Mouse (Mus musculus) stomach, postnatal 0 days (tissue): Measurements from ENCODE around the gene Zfp92. TPM values are rescaled to one million over a fixed set of nuclear protein-coding genes. Genes with fewer than 3 reads are reported as not detected.

Experiments used
- ATAC-seq: fragments of 200-750 bp; cut with Nextera tagmentation; 2 replicates; pipeline ENCODE4 v1.8.0; 2017; ENCODE audit not compliant: low FRiP score, low TSS enrichment
- DNase-seq: peaks from one replicate; pipeline ENCODE4 v3.0.0-alpha.2; 2016; ENCODE audit warnings: low spot score
- H3K27ac ChIP-seq: fragments of 300-500 bp; sonication (generic); replicated peaks from 2 replicates; pipeline ENCODE4 v1.5.1; 2014; ENCODE audit warnings: mild to moderate bottlenecking, control low read depth
- H3K27me3 ChIP-seq: fragments of 300-500 bp; sonication (generic); 2 replicates; pipeline ENCODE4 v1.6.1; 2014; ENCODE audit warnings: low read length; ENCODE audit not compliant: control insufficient read depth, insufficient read depth
- H3K36me3 ChIP-seq: fragments of 300-500 bp; sonication (generic); 2 replicates; pipeline ENCODE4 v1.6.1; 2014; ENCODE audit warnings: low read length, mixed read lengths; ENCODE audit not compliant: control insufficient read depth, insufficient read depth
- H3K4me1 ChIP-seq: fragments of 300-500 bp; sonication (generic); replicated peaks from 2 replicates; pipeline ENCODE4 v1.6.1; 2014; ENCODE audit warnings: antibody characterized with exemption; ENCODE audit not compliant: control insufficient read depth, insufficient read depth
- H3K4me2 ChIP-seq: fragments of 300-500 bp; sonication (generic); replicated peaks from 2 replicates; pipeline ENCODE4 v1.6.1; 2014; ENCODE audit warnings: low read depth, mild to moderate bottlenecking, control low read depth, moderate library complexity
- H3K4me3 ChIP-seq: fragments of 300-500 bp; sonication (generic); 2 replicates; pipeline ENCODE4 v1.5.1; 2014; ENCODE audit warnings: low read depth, low read length, control low read depth
- H3K9ac ChIP-seq: fragments of 300-500 bp; sonication (generic); 2 replicates; pipeline ENCODE4 v1.6.1; 2014; ENCODE audit warnings: mild to moderate bottlenecking, low read length, control low read depth, mixed read lengths
- H3K9me3 ChIP-seq: fragments of 300-500 bp; sonication (generic); 2 replicates; pipeline ENCODE4 v1.6.1; 2016; ENCODE audit warnings: low read length; ENCODE audit not compliant: control insufficient read depth
- CTCF ChIP-seq: IDR thresholded peaks from 2 replicates; pipeline ENCODE4 v1.5.1; 2016; ENCODE audit warnings: antibody characterized with exemption, low read depth, mild to moderate bottlenecking, moderate library complexity
- EP300 ChIP-seq: optimal IDR thresholded peaks from 2 replicates; pipeline ENCODE3; 2016; ENCODE audit warnings: antibody characterized with exemption
- WGBS: fragments of 180-500 bp; shearing (Covaris S2); extraction: QIAGEN DNeasy Blood & Tissue Kit; methylation state at CpG from one replicate; pipeline ENCODE4 v1.1.7; 2014; 5-methylcytosine and 5-hydroxymethylcytosine counted together
- polyA plus RNA-seq: library from polyadenylated mRNA; unstranded; fragments of >200 nt; fragmentation: Nextera tagmentation; extraction: Ambion mirVana; gene quantifications from 2 replicates; pipeline ENCODE4 v1.2.1, GENCODE M21; 2015

Zfp92 gene
- polyA plus RNA-seq, 1 experiment from 2014 or later: 0.10 TPM

- ATAC-seq: no peak
- no peak overlapping the region for H3K9ac ChIP-seq
- 90% methylated on average over 2 of the region's 2 CpGs for WGBS
- DNase-seq: no peak
- H3K36me3 ChIP-seq: no peaks in the 10 kb centered on the region
- no peaks in the 10 kb centered on the region for H3K9me3 ChIP-seq
- no peaks in the 10 kb centered on the region for H3K4me1 ChIP-seq
- H3K27me3 ChIP-seq: no peaks in the 10 kb centered on the region
- H3K4me2 ChIP-seq: no peak overlapping the region
- H3K27ac ChIP-seq: no peak overlapping the region
- H3K4me3 ChIP-seq: no peak overlapping the region
- TF ChIP-seq EP300: no peak
- TF ChIP-seq CTCF: no peak
These were observed 66.6 kb downstream of the Zfp92 start for GRCm38 (mm10) chrX:73477500-73477899.

Other genes with a start within 250 kb of the Zfp92 start
- gene Spin2d, start 234.1 kb upstream of the Zfp92 start, polyA plus RNA-seq: not detected in 2 replicates
- 2.1 and 3.0 TPM in 2 replicates for gene Xlr3b, start 218.9 kb upstream of the Zfp92 start, polyA plus RNA-seq
- 1.3 and 2.0 TPM in 2 replicates for gene Xlr4b, start 196.8 kb upstream of the Zfp92 start, polyA plus RNA-seq
- 20.4 and 22.5 TPM in 2 replicates for gene F8a, start 182.8 kb upstream of the Zfp92 start, polyA plus RNA-seq
- 1.5 and 1.8 TPM in 2 replicates for gene Xlr4c, start 168.0 kb upstream of the Zfp92 start, polyA plus RNA-seq
- gene Xlr3c, start 145.7 kb upstream of the Zfp92 start, polyA plus RNA-seq: not detected in 2 replicates
- 0.23 TPM in 1 of 2 replicates, not detected in the other for gene Xlr5a, start 118.1 kb upstream of the Zfp92 start, polyA plus RNA-seq
- not detected in 2 replicates for gene Xlr5c, start 118.1 kb upstream of the Zfp92 start, polyA plus RNA-seq
- gene Gm45015, start 74.3 kb upstream of the Zfp92 start, polyA plus RNA-seq: not detected in 2 replicates
- gene Zfp275, start 68.5 kb upstream of the Zfp92 start, polyA plus RNA-seq: 2.6 and 2.8 TPM in 2 replicates
- gene Gm18336, start 12.4 kb upstream of the Zfp92 start, polyA plus RNA-seq: 0.08 TPM in 1 of 2 replicates, not detected in the other
- 98.8 and 103 TPM in 2 replicates for gene Trex2, start 24.2 kb downstream of the Zfp92 start, polyA plus RNA-seq
- gene Haus7, start 47.9 kb downstream of the Zfp92 start, polyA plus RNA-seq: 35.7 and 36.6 TPM in 2 replicates
- 88.0 and 89.2 TPM in 2 replicates for gene Bgn, start 72.5 kb downstream of the Zfp92 start, polyA plus RNA-seq
- gene Atp2b3, start 92.0 kb downstream of the Zfp92 start, polyA plus RNA-seq: 0.07 and 0.12 TPM in 2 replicates
- 8.2 and 8.9 TPM in 2 replicates for gene Dusp9, start 228.3 kb downstream of the Zfp92 start, polyA plus RNA-seq
- gene Pnck, start 249.0 kb downstream of the Zfp92 start, polyA plus RNA-seq: 19.3 and 24.5 TPM in 2 replicates